Mouse (Mus musculus) stomach, embryonic 15.5 days (tissue): ENCODE data around the gene Cln5. TPM values are rescaled to one million over a fixed set of nuclear protein-coding genes. Genes with fewer than 3 reads are reported as not detected.

Source experiments
- ATAC-seq: fragments of 200-750 bp; cut with Nextera tagmentation; 2 replicates; pipeline ENCODE4 v1.8.0; 2017; ENCODE audit warnings: low read depth, moderate number of reproducible peaks, moderate TSS enrichment; ENCODE audit not compliant: insufficient read depth, low FRiP score
- H3K27ac ChIP-seq: fragments of 300-500 bp; sonication (generic); 2 replicates; pipeline ENCODE4 v1.5.1; 2015; ENCODE audit warnings: mild to moderate bottlenecking, inconsistent platforms
- H3K27me3 ChIP-seq: fragments of 300-500 bp; sonication (generic); replicated peaks from 2 replicates; pipeline ENCODE4 v1.6.1; 2015; ENCODE audit warnings: inconsistent platforms
- H3K36me3 ChIP-seq: fragments of 300-500 bp; sonication (generic); 2 replicates; pipeline ENCODE4 v1.6.1; 2015; ENCODE audit warnings: inconsistent platforms
- H3K4me1 ChIP-seq: fragments of 300-500 bp; sonication (generic); 2 replicates; pipeline ENCODE4 v1.6.1; 2015; ENCODE audit warnings: inconsistent platforms
- H3K4me2 ChIP-seq: fragments of 300-500 bp; sonication (generic); 2 replicates; pipeline ENCODE4 v1.6.1; 2015; ENCODE audit warnings: mild to moderate bottlenecking, inconsistent platforms
- H3K4me3 ChIP-seq: fragments of 300-500 bp; sonication (generic); replicated peaks from 2 replicates; pipeline ENCODE4 v1.5.1; 2015; ENCODE audit warnings: inconsistent platforms
- H3K9ac ChIP-seq: fragments of 300-500 bp; sonication (generic); 2 replicates; pipeline ENCODE4 v1.6.1; 2015; ENCODE audit warnings: inconsistent platforms
- H3K9me3 ChIP-seq: fragments of 300-500 bp; sonication (generic); 2 replicates; pipeline ENCODE4 v1.6.1; 2016; ENCODE audit warnings: inconsistent platforms
- WGBS: fragments of 180-500 bp; shearing (Covaris S2); methylation state at CpG from one replicate; pipeline ENCODE4 v1.1.7; 2015; 5-methylcytosine and 5-hydroxymethylcytosine counted together
- polyA plus RNA-seq: library from polyadenylated mRNA; unstranded; fragments of >200 nt; fragmentation: Nextera tagmentation; extraction: Ambion mirVana; gene quantifications from 2 replicates; pipeline ENCODE4 v1.2.1, GENCODE M21; 2015

Cln5 gene
- 29.2 and 31.8 TPM in 2 replicates for polyA plus RNA-seq

GRCm38 (mm10) chr14:103069864-103070611 lies at the start of gene Cln5:
Gene Cln5, plus strand, starts transcription at chr14:103070216.
- peak; percentile 98 for ATAC-seq
- H3K9me3 ChIP-seq = no peaks in the 10 kb centered on the region
- WGBS = under 1% methylated on average over 65 of the region's 65 CpGs
- peak within 1 kb of the TSS; percentile 73 for H3K4me2 ChIP-seq
- peak within 1 kb of the TSS; percentile 70 for H3K4me3 ChIP-seq
- no peaks in the 10 kb centered on the region for H3K27me3 ChIP-seq
- H3K9ac ChIP-seq = peak within 1 kb of the TSS; percentile 60
- peaks cover 14% of the 10 kb centered on the region for H3K36me3 ChIP-seq
- H3K27ac ChIP-seq = peak within 1 kb of the TSS; percentile 90
- peaks cover 5% of the 10 kb centered on the region; the same call in 1 of the 2 replicates for H3K4me1 ChIP-seq

- ATAC-seq = no peak
- Histone ChIP-seq H3K4me1 (no peaks in the 10 kb centered on the region), H3K9me3 (no peaks in the 10 kb centered on the region), H3K4me2 (no peak overlapping the region), H3K27ac (no peak overlapping the region), H3K9ac (no peak overlapping the region), H3K27me3 (no peaks in the 10 kb centered on the region), H3K36me3 (no peaks in the 10 kb centered on the region), H3K4me3 (no peak overlapping the region)
- WGBS = 74% methylated on average over 2 of the region's 2 CpGs
Measured at GRCm38 (mm10) chr14:103029203-103029602, 40.8 kb upstream of the Cln5 start.

- Histone ChIP-seq H3K36me3 (no peaks in the 10 kb centered on the region), H3K4me1 (no peaks in the 10 kb centered on the region), H3K27ac (no peak overlapping the region), H3K9me3 (no peaks in the 10 kb centered on the region), H3K4me3 (no peak overlapping the region), H3K27me3 (no peaks in the 10 kb centered on the region), H3K9ac (no peak overlapping the region), H3K4me2 (no peak overlapping the region)
- WGBS = 55% methylated on average over 10 of the region's 10 CpGs
- peak; percentile 31; the same call in 1 of the 2 replicates for ATAC-seq
Measured at GRCm38 (mm10) chr14:103033271-103033823, 36.7 kb upstream of the Cln5 start.

GRCm38 (mm10) chr14:103034076-103034475 lies 35.9 kb upstream of the Cln5 start:
- WGBS = 80% methylated on average over 9 of the region's 9 CpGs
- no peak for ATAC-seq
- no peaks in the 10 kb centered on the region for H3K27me3 ChIP-seq

GRCm38 (mm10) chr14:103037016-103037415 lies 33.0 kb upstream of the Cln5 start:
- Histone ChIP-seq H3K27me3 (no peaks in the 10 kb centered on the region), H3K4me2 (no peak overlapping the region), H3K9ac (no peak overlapping the region), H3K4me1 (no peaks in the 10 kb centered on the region), H3K36me3 (no peaks in the 10 kb centered on the region), H3K9me3 (no peaks in the 10 kb centered on the region), H3K4me3 (no peak overlapping the region), H3K27ac (no peak overlapping the region)
- 73% methylated on average over 3 of the region's 3 CpGs for WGBS
- no peak for ATAC-seq

More at GRCm38 (mm10) chr14:103034076-103034475, 35.9 kb upstream of the Cln5 start:
- H3K4me1 ChIP-seq = no peaks in the 10 kb centered on the region
- no peaks in the 10 kb centered on the region for H3K36me3 ChIP-seq
- no peaks in the 10 kb centered on the region for H3K9me3 ChIP-seq
- no peak overlapping the region for H3K4me2 ChIP-seq
- H3K9ac ChIP-seq = no peak overlapping the region
- no peak overlapping the region for H3K4me3 ChIP-seq
- no peak overlapping the region for H3K27ac ChIP-seq

- H3K4me2 ChIP-seq = no peak within 1 kb of the TSS
Measured at GRCm38 (mm10) chr14:103046677-103047076, 23.3 kb upstream of the Cln5 start, which contains the start of gene Acod1. Gene Acod1, plus strand, starts transcription at chr14:103046977.

GRCm38 (mm10) chr14:103048292-103049086 lies 21.5 kb upstream of the Cln5 start:
- WGBS = 77% methylated on average over 11 of the region's 11 CpGs
- Histone ChIP-seq H3K27me3 (no peaks in the 10 kb centered on the region), H3K9me3 (no peaks in the 10 kb centered on the region), H3K27ac (no peak overlapping the region), H3K4me2 (no peak overlapping the region), H3K36me3 (no peaks in the 10 kb centered on the region), H3K4me3 (no peak overlapping the region), H3K9ac (no peak overlapping the region), H3K4me1 (no peaks in the 10 kb centered on the region)
- ATAC-seq = no peak

More at GRCm38 (mm10) chr14:103046677-103047076, 23.3 kb upstream of the Cln5 start, which contains the start of gene Acod1:
- Histone ChIP-seq H3K27ac (no peak within 1 kb of the TSS), H3K9ac (no peak within 1 kb of the TSS), H3K27me3 (no peaks in the 10 kb centered on the region), H3K4me1 (no peaks in the 10 kb centered on the region), H3K4me3 (no peak within 1 kb of the TSS), H3K36me3 (no peaks in the 10 kb centered on the region), H3K9me3 (no peaks in the 10 kb centered on the region)
- 75% methylated on average over 2 of the region's 2 CpGs for WGBS
- no peak for ATAC-seq

GRCm38 (mm10) chr14:103051159-103051769 lies 18.8 kb upstream of the Cln5 start:
- H3K36me3 ChIP-seq = no peaks in the 10 kb centered on the region
- no peaks in the 10 kb centered on the region for H3K4me1 ChIP-seq
- H3K9ac ChIP-seq = no peak overlapping the region
- H3K4me2 ChIP-seq = no peak overlapping the region
- no peaks in the 10 kb centered on the region for H3K9me3 ChIP-seq
- no peak overlapping the region for H3K4me3 ChIP-seq
- no peaks in the 10 kb centered on the region for H3K27me3 ChIP-seq
- WGBS = 30% methylated on average over 8 of the region's 8 CpGs
- no peak overlapping the region for H3K27ac ChIP-seq
- ATAC-seq = peak; percentile 73; the same call in 1 of the 2 replicates

- no peak overlapping the region for H3K4me3 ChIP-seq
- H3K9me3 ChIP-seq = no peaks in the 10 kb centered on the region
- H3K4me2 ChIP-seq = no peak overlapping the region
- no peak overlapping the region for H3K9ac ChIP-seq
- WGBS = 82% methylated on average over 13 of the region's 13 CpGs
- no peaks in the 10 kb centered on the region for H3K27me3 ChIP-seq
- H3K4me1 ChIP-seq = no peaks in the 10 kb centered on the region
- ATAC-seq = no peak
- no peaks in the 10 kb centered on the region for H3K36me3 ChIP-seq
- no peak overlapping the region for H3K27ac ChIP-seq
Measured at GRCm38 (mm10) chr14:103054731-103055130, 15.3 kb upstream of the Cln5 start.

GRCm38 (mm10) chr14:103056601-103057000 lies 13.4 kb upstream of the Cln5 start:
- Histone ChIP-seq H3K4me1 (no peaks in the 10 kb centered on the region), H3K4me3 (no peak overlapping the region), H3K27me3 (no peaks in the 10 kb centered on the region), H3K9ac (no peak overlapping the region), H3K27ac (no peak overlapping the region), H3K36me3 (no peaks in the 10 kb centered on the region), H3K9me3 (no peaks in the 10 kb centered on the region), H3K4me2 (no peak overlapping the region)
- WGBS = 88% methylated on average over 7 of the region's 7 CpGs
- no peak for ATAC-seq

- ATAC-seq = no peak
- H3K4me1 ChIP-seq = no peaks in the 10 kb centered on the region
- no peak overlapping the region for H3K27ac ChIP-seq
- no peak overlapping the region for H3K4me2 ChIP-seq
- WGBS = 21% methylated on average over 1 of the region's 1 CpGs
- no peaks in the 10 kb centered on the region for H3K36me3 ChIP-seq
- no peaks in the 10 kb centered on the region for H3K27me3 ChIP-seq
- no peak overlapping the region for H3K9ac ChIP-seq
- no peaks in the 10 kb centered on the region for H3K9me3 ChIP-seq
- no peak overlapping the region for H3K4me3 ChIP-seq
Measured at GRCm38 (mm10) chr14:103058998-103059397, 11.0 kb upstream of the Cln5 start.
